Mouse (Mus musculus): ENCODE data around the gene 5730507C01Rik. TPM values are rescaled to one million over a fixed set of nuclear protein-coding genes. Genes with fewer than 3 reads are reported as not detected.
"Not testable (repeated sequence)": the region's sequence is repeated elsewhere in the genome, so short reads cannot be mapped to it uniquely, and the experiment has no call there.

5730507C01Rik gene
- total RNA-seq (2014; rRNA removed), result 0.18 TPM in 1 of 2 replicates, not detected in the other
- 0.04 and 0.07 TPM in 2 replicates for polyA plus RNA-seq (2012; rRNA removed)

- no peak within 1 kb of the TSS for H3K9ac ChIP-seq (ENCODE audit: low read depth, low read length)
- 10% methylated on average over 32 of the region's 36 CpGs for WGBS
- TF ChIP-seq CTCF (IDR thresholded peaks at IDR 0.05; ENCODE audit: low read depth, low read length) (no peak; the same call in none of the 2 replicates), POLR2A (IDR thresholded peaks at IDR 0.05; ENCODE audit: extremely low read depth, insufficient read depth, low read length) (no peak)
Measured at GRCm38 (mm10) chr12:18514171-18514570, at the start of gene 5730507C01Rik. Gene 5730507C01Rik (plus strand): TSS chr12:18514510.

GRCm38 (mm10) chr12:18514616-18515015 is 306 bp downstream of the 5730507C01Rik start:
- H3K9ac ChIP-seq (ENCODE audit: low read depth, low read length); H3K27ac ChIP-seq (replicated peaks; ENCODE audit: insufficient read depth, low read depth, low read length); H3K4me1 ChIP-seq (ENCODE audit: control insufficient read depth, insufficient read depth, low read length); H3K27me3 ChIP-seq (ENCODE audit: control insufficient read depth, insufficient read depth, low read length); DNase-seq (ENCODE audit: extremely low read depth, low read depth, low spot score); H3K79me2 ChIP-seq (ENCODE audit: control insufficient read depth, insufficient read depth, low read length); H3K36me3 ChIP-seq (ENCODE audit: control insufficient read depth, insufficient read depth, low read length): not testable (repeated sequence)
- peak overlapping the region; percentile 54; the same call in 1 of the 2 replicates for H3K4me3 ChIP-seq (ENCODE audit: insufficient read depth, low read depth, low read length)
- WGBS, result 8% methylated on average over 52 of the region's 52 CpGs

More at GRCm38 (mm10) chr12:18514171-18514570, at the start of gene 5730507C01Rik:
- H3K27me3 ChIP-seq (ENCODE audit: control insufficient read depth, insufficient read depth, low read length), result 0 out of 2 replicates have a peak, but pooled peaks cover 2% of the 10 kb centered on the region
- H3K4me3 ChIP-seq (ENCODE audit: insufficient read depth, low read depth, low read length), result peak within 1 kb of the TSS; percentile 54; the same call in 1 of the 2 replicates
- H3K36me3 ChIP-seq (ENCODE audit: control insufficient read depth, insufficient read depth, low read length), result no peaks in the 10 kb centered on the region
- H3K27ac ChIP-seq (replicated peaks; ENCODE audit: insufficient read depth, low read depth, low read length), result no peak within 1 kb of the TSS
- no peaks in the 10 kb centered on the region for H3K4me1 ChIP-seq (ENCODE audit: control insufficient read depth, insufficient read depth, low read length)
- H3K79me2 ChIP-seq (ENCODE audit: control insufficient read depth, insufficient read depth, low read length), result no peaks in the 10 kb centered on the region
- peak; percentile 31 for DNase-seq (ENCODE audit: extremely low read depth, low read depth, low spot score)

- WGBS, result 13% methylated on average over 17 of the region's 17 CpGs
- H3K4me1 ChIP-seq (ENCODE audit: control insufficient read depth, insufficient read depth, low read length); H3K9ac ChIP-seq (ENCODE audit: low read depth, low read length); H3K27me3 ChIP-seq (ENCODE audit: control insufficient read depth, insufficient read depth, low read length); H3K27ac ChIP-seq (replicated peaks; ENCODE audit: insufficient read depth, low read depth, low read length); H3K36me3 ChIP-seq (ENCODE audit: control insufficient read depth, insufficient read depth, low read length); H3K4me3 ChIP-seq (ENCODE audit: insufficient read depth, low read depth, low read length); H3K79me2 ChIP-seq (ENCODE audit: control insufficient read depth, insufficient read depth, low read length): not testable (repeated sequence)
- peak; percentile 4 for DNase-seq (ENCODE audit: extremely low read depth, low read depth, low spot score)
Measured at GRCm38 (mm10) chr12:18515077-18515476, 767 bp downstream of the 5730507C01Rik start.
